Mouse (Mus musculus) intestine, embryonic 14.5 days (tissue): ENCODE data around the gene B3galt1. TPM values are rescaled to one million over a fixed set of nuclear protein-coding genes. Genes with fewer than 3 reads are reported as not detected.

Source experiments
- ATAC-seq: fragments of 200-750 bp; cut with Nextera tagmentation; replicated peaks from 2 replicates; pipeline ENCODE4 v1.8.0; 2017; ENCODE audit warnings: low read depth, moderate number of reproducible peaks, moderate TSS enrichment, moderate library complexity; ENCODE audit not compliant: low FRiP score, low TSS enrichment
- DNase-seq: peaks from one replicate; pipeline ENCODE4 v3.0.0-alpha.2; 2018; ENCODE audit warnings: low spot score
- H3K27ac ChIP-seq: fragments of 300-500 bp; sonication (generic); 2 replicates; pipeline ENCODE4 v1.5.1; 2014; ENCODE audit warnings: low read depth, mild to moderate bottlenecking, control low read depth
- H3K27me3 ChIP-seq: fragments of 300-500 bp; sonication (generic); replicated peaks from 2 replicates; pipeline ENCODE4 v1.6.1; 2014; ENCODE audit warnings: low read length, control low read depth; ENCODE audit not compliant: control insufficient read depth, insufficient read depth
- H3K36me3 ChIP-seq: fragments of 300-500 bp; sonication (generic); 2 replicates; pipeline ENCODE4 v1.6.1; 2014; ENCODE audit warnings: low read length, control low read depth; ENCODE audit not compliant: control insufficient read depth, insufficient read depth
- H3K4me1 ChIP-seq: fragments of 300-500 bp; sonication (generic); replicated peaks from 2 replicates; pipeline ENCODE4 v1.6.1; 2014; ENCODE audit warnings: low read length, control low read depth, mixed read lengths; ENCODE audit not compliant: control insufficient read depth, insufficient read depth
- H3K4me2 ChIP-seq: fragments of 300-500 bp; sonication (generic); 2 replicates; pipeline ENCODE4 v1.6.1; 2014; ENCODE audit warnings: low read length
- H3K4me3 ChIP-seq: fragments of 300-500 bp; sonication (generic); 2 replicates; pipeline ENCODE4 v1.5.1; 2014; ENCODE audit warnings: low read depth, low read length, control low read depth, mixed read lengths
- H3K9ac ChIP-seq: fragments of 300-500 bp; sonication (generic); 2 replicates; pipeline ENCODE4 v1.6.1; 2014; ENCODE audit warnings: mild to moderate bottlenecking, low read length
- H3K9me3 ChIP-seq: fragments of 300-500 bp; sonication (generic); 2 replicates; pipeline ENCODE4 v1.6.1; 2016; ENCODE audit warnings: low read length, control low read depth; ENCODE audit not compliant: control insufficient read depth
- WGBS: fragments of 180-500 bp; shearing (Covaris S2); extraction: QIAGEN DNeasy Blood & Tissue Kit; methylation state at CpG from one replicate; pipeline ENCODE4 v1.1.7; 2014; 5-methylcytosine and 5-hydroxymethylcytosine counted together
- polyA plus RNA-seq: library from polyadenylated mRNA; unstranded; fragments of >200 nt; fragmentation: Nextera tagmentation; extraction: Ambion mirVana; gene quantifications from 2 replicates; pipeline ENCODE4 v1.2.1, GENCODE M21; 2014

The B3galt1 gene
- polyA plus RNA-seq, 1 experiment from 2014 or later = 3.9 TPM

DNA sequence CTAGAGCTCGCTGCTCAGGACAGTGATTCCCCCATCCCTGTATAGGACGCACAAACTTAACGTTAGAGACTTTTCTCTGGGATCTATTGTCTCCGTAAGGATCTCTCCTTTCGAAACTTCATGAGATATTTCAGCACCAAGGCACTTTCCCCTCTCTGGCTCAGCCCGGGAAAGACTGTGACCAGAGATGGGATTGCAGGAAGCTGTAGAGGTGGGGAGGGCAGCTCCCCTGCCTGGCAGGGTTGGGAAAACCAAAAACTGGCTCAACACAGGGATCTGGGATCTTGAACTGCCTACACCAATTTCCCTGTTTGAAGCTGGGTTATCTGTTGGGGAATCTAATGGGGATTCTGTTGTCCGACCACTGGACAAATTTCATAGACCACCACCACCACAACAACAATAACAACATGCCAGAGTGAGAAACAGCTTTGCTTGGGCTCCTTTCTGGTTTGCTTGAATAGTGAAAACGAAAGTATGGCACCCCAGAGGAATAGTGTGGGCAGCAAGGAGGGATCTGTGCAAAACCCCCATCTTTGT lies 1.5 kb downstream of the B3galt1 start:
- Histone ChIP-seq H3K27ac (no peak overlapping the region), H3K36me3 (no peaks in the 10 kb centered on the region), H3K4me3 (peak overlapping the region; percentile 75; the same call in 1 of the 2 replicates), H3K9me3 (no peaks in the 10 kb centered on the region), H3K9ac (no peak overlapping the region), H3K27me3 (peaks cover 8% of the 10 kb centered on the region), H3K4me1 (peaks cover 10% of the 10 kb centered on the region), H3K4me2 (peak overlapping the region; percentile 85)
- DNase-seq (no peak), ATAC-seq (no peak)
- 14% methylated on average over 8 of the region's 8 CpGs for WGBS

DNA sequence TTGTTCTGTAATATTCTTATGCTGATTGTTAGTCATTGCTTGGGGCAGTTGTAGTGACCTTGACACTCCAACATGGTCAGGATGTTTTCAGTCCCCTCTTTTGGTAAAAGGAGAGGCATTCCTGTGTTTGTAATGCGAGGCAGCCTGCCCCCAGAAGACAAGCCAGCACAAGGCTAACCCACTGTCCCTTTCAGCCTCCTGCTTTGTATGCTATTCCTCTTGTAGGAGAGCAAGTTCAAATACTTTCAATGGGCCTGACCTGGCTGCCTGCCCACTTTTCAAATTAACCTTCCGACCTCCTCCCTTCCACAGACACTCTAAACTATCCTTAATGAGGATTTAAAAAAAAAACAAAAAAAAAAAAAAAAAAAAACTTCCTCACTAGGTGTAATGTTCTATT lies 11.0 kb downstream of the B3galt1 start:
- Histone ChIP-seq H3K4me1 (no peaks in the 10 kb centered on the region), H3K4me2 (no peak overlapping the region), H3K36me3 (no peaks in the 10 kb centered on the region), H3K9ac (no peak overlapping the region), H3K9me3 (no peaks in the 10 kb centered on the region), H3K27ac (no peak overlapping the region), H3K27me3 (no peaks in the 10 kb centered on the region), H3K4me3 (no peak overlapping the region)
- DNase-seq (no peak), ATAC-seq (no peak)
- WGBS = 79% methylated on average over 2 of the region's 2 CpGs

DNA sequence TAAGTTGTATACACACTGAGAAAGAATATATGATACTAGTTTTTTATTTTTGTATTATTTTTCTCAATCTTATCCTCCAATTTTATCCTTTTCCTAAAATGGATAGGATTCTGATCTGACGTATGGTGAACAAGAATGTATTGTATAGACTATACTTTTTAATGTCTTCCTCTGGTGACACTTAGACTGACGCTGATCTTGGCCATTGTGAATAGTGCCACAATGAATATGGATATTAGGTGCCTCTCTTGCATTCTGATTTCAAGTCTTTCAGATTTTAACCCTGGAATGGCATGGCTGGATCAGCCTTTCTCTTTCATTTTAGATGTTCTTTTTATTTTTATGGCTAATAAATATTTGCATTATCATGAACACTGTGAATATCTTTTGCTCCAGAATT lies 17.4 kb downstream of the B3galt1 start:
- H3K4me2 ChIP-seq = no peak overlapping the region
- no peak for ATAC-seq
- no peaks in the 10 kb centered on the region for H3K4me1 ChIP-seq
- no peak overlapping the region for H3K4me3 ChIP-seq
- no peaks in the 10 kb centered on the region for H3K9me3 ChIP-seq
- H3K27ac ChIP-seq = no peak overlapping the region
- no peaks in the 10 kb centered on the region for H3K27me3 ChIP-seq
- no peak for DNase-seq
- H3K9ac ChIP-seq = no peak overlapping the region
- H3K36me3 ChIP-seq = no peaks in the 10 kb centered on the region
- WGBS = 85% methylated on average over 2 of the region's 2 CpGs

DNA sequence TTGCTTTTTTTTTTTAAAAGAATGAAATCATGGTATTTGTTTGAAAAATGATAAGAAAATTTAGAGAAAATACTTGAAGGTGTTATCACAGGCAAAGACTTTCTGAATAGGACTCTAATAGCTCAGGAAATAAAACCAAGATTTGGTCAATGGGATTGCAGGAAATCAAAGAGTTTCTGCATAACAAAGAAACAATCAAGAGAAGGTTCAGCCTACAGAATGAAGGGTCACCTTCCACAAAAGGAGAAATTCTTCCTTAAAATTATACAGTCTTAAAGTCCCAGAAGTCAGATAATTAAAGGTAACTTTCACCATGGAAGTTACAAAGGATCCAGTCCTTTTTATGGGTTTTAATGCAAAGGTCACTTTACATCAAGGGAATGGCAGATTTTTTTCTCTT lies 24.7 kb downstream of the B3galt1 start:
- no peaks in the 10 kb centered on the region for H3K4me1 ChIP-seq
- H3K4me3 ChIP-seq = no peak overlapping the region
- no peaks in the 10 kb centered on the region for H3K27me3 ChIP-seq
- ATAC-seq = no peak
- H3K4me2 ChIP-seq = no peak overlapping the region
- no peak for DNase-seq
- H3K27ac ChIP-seq = no peak overlapping the region
- no peak overlapping the region for H3K9ac ChIP-seq
- no peaks in the 10 kb centered on the region for H3K36me3 ChIP-seq
- no peaks in the 10 kb centered on the region for H3K9me3 ChIP-seq

DNA sequence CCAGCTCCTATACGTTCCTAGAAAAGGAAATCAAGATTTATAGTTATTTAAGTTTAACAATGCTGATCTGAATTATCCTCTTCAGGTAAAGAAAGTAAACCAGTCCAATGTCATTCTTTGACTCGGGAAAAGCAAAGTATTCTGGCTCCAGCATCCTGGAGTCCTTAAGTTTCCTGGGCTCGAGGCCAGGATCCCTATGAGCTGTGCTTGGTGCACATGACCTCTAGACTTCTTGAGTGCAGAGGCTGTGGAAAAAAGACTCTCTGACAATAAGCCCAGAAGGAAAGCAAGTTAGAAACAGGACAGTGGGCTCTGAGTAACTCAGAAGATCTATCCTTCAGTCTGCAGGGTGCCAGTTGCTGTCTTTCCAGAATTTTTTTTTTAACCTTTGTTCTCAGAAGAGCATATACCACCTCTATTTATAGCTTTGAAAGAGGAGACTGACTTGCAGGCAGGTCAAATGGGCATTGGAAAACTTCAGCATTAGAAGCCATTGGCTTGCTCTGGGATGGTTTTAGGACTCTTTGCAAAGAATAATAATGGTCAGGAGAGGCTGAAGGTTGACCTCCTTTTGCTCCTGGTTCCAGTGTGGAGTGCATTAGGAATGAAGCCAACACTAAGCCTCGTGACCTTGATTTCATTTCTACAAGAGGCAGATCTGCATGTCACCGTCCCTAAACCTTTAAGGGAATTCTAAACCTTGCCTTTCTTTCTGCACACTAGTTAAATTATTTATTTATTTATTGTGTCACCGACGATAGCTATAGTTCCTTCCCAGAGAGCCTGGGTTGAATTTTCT lies 26.4 kb downstream of the B3galt1 start:
- 73% methylated on average over 7 of the region's 7 CpGs for WGBS
- Histone ChIP-seq H3K9me3 (no peaks in the 10 kb centered on the region), H3K4me1 (no peaks in the 10 kb centered on the region), H3K27me3 (no peaks in the 10 kb centered on the region), H3K4me2 (no peak overlapping the region), H3K27ac (no peak overlapping the region), H3K4me3 (no peak overlapping the region), H3K9ac (no peak overlapping the region), H3K36me3 (no peaks in the 10 kb centered on the region)
- DNase-seq = no peak
- ATAC-seq = no peak

DNA sequence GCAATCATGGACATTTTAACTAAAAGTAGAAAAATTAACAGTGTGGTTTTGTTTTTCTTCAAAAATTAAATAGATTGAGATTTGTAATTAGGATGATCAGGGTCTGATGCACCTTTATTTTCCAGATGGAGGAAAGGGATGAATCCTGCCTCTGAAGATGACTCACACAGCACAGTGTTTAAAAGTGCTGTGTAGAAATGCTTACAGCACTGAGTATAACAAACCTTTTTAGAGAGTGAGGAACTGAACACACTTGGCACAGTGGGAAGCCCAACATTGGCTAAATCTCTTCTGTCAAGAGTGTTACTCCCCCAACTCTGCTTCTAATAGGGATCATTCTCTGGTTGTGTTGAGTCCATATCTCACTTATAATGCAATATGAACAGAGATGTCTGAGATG lies 57.2 kb downstream of the B3galt1 start:
- DNase-seq (no peak), ATAC-seq (no peak)
- H3K27me3 ChIP-seq = no peaks in the 10 kb centered on the region

DNA sequence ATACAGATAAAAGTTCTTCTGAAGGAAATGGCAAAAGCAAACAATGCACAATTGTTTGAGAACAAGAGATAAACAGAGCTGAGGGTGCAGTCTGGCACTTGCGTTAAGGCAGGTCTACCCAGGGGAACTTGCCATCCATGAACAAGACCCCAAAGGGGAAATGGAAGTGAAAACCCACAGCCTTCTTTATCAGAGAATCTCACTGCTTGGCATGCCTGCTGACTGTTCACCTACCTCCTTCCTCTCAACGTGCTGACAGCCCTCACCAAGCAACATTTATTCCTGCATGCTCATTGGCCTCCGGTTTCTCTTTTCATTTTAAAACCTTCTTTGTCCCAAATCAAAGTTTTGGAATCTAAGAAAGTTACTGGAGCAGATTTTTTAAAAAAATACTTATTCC lies 62.0 kb downstream of the B3galt1 start:
- no peak overlapping the region for H3K4me3 ChIP-seq
- no peak overlapping the region for H3K9ac ChIP-seq
- no peak overlapping the region for H3K4me2 ChIP-seq
- H3K9me3 ChIP-seq = no peaks in the 10 kb centered on the region
- H3K27me3 ChIP-seq = no peaks in the 10 kb centered on the region
- no peaks in the 10 kb centered on the region for H3K4me1 ChIP-seq
- 59% methylated on average over 3 of the region's 3 CpGs for WGBS
- H3K27ac ChIP-seq = no peak overlapping the region
- no peak for DNase-seq
- H3K36me3 ChIP-seq = no peaks in the 10 kb centered on the region
- ATAC-seq = no peak

More for the DNA sequence above, 57.2 kb downstream of the B3galt1 start:
- no peak overlapping the region for H3K4me3 ChIP-seq
- H3K4me2 ChIP-seq = no peak overlapping the region
- H3K36me3 ChIP-seq = no peaks in the 10 kb centered on the region
- H3K9me3 ChIP-seq = no peaks in the 10 kb centered on the region
- H3K27ac ChIP-seq = no peak overlapping the region
- no peak overlapping the region for H3K9ac ChIP-seq
- H3K4me1 ChIP-seq = no peaks in the 10 kb centered on the region

DNA sequence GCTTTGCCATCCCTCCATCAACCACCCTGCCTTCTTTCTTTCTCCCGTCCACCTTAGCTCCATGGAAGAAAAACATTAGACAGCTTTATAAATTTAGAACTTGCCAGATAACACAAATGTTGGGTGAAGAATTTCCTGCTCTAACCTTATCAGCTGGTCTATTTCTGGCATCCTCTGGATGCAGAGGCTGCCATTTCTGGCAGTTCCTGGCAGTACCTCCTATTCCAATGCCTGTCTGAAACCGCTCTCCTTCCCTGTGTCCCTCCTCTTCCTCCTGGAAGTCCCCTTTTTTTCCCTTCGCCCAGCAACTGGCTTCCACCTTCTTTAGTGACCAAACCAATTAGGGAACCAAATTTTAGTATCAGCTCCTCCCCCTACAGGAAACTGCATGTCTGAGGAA lies 62.6 kb downstream of the B3galt1 start:
- H3K9ac ChIP-seq = no peak overlapping the region
- H3K4me2 ChIP-seq = no peak overlapping the region
- H3K27me3 ChIP-seq = no peaks in the 10 kb centered on the region
- DNase-seq = no peak
- H3K4me3 ChIP-seq = no peak overlapping the region
- no peak overlapping the region for H3K27ac ChIP-seq
- 79% methylated on average over 3 of the region's 3 CpGs for WGBS
- no peaks in the 10 kb centered on the region for H3K4me1 ChIP-seq
- ATAC-seq = no peak
- no peaks in the 10 kb centered on the region for H3K36me3 ChIP-seq
- H3K9me3 ChIP-seq = no peaks in the 10 kb centered on the region

DNA sequence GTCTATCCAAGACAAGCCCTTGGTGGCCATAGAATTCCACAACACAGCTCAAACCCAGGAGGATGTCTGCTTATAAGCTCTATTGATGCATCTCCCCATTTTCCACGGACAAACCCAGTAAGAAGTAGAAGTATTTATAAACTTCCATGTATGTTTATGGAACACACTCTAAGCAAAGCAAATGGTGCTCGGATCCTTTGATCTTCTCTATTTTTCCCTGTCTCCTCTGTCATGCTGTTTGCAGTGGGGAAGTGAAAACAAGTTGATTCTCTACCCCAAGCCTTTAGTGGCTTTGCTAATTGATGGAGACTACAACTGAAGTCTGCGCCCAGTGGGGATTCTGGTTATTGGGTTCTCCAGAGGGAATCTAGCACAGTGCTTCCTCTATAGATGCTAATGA lies 89.2 kb downstream of the B3galt1 start:
- Histone ChIP-seq H3K27ac (no peak overlapping the region), H3K4me3 (no peak overlapping the region), H3K9ac (no peak overlapping the region), H3K9me3 (no peaks in the 10 kb centered on the region), H3K36me3 (no peaks in the 10 kb centered on the region), H3K4me1 (no peaks in the 10 kb centered on the region), H3K4me2 (no peak overlapping the region), H3K27me3 (no peaks in the 10 kb centered on the region)
- no peak for DNase-seq
- no peak for ATAC-seq
- WGBS = 62% methylated on average over 3 of the region's 3 CpGs
